Mouse (Mus musculus) intestine, embryonic 14.5 days (tissue): ENCODE measurements around the gene Rpap2. TPM values are rescaled to one million over a fixed set of nuclear protein-coding genes. Genes with fewer than 3 reads are reported as not detected.

ENCODE experiments used
- polyA plus RNA-seq: library from polyadenylated mRNA; unstranded; fragments of >200 nt; fragmentation: Nextera tagmentation; extraction: Ambion mirVana; gene quantifications from 2 replicates; pipeline ENCODE4 v1.2.1, GENCODE M21; 2014

The Rpap2 gene
- polyA plus RNA-seq, 1 experiment from 2014 or later, result 16.8 TPM

Other genes starting within 250 kb of the Rpap2 start
- 0.55 and 0.93 TPM in 2 replicates for gene Ephx4, start 194.6 kb upstream of the Rpap2 start, polyA plus RNA-seq
- gene Lpcat2b, start 165.8 kb upstream of the Rpap2 start, polyA plus RNA-seq, result not detected in 2 replicates
- 4.7 and 5.4 TPM in 2 replicates for gene Btbd8, start 159.4 kb upstream of the Rpap2 start, polyA plus RNA-seq
- 0.50 and 0.69 TPM in 2 replicates for gene Gm42669, start 89.8 kb upstream of the Rpap2 start, polyA plus RNA-seq
- 0.08 and 0.12 TPM in 2 replicates for gene 1700028K03Rik, start 62.7 kb upstream of the Rpap2 start, polyA plus RNA-seq
- 32.5 and 33.0 TPM in 2 replicates for gene Glmn, start 515 bp downstream of the Rpap2 start, polyA plus RNA-seq
- gene Gfi1, start 128.7 kb downstream of the Rpap2 start, polyA plus RNA-seq, result 0.69 and 1.4 TPM in 2 replicates
- 0.14 and 0.38 TPM in 2 replicates for gene Ube2d2b, start 232.7 kb downstream of the Rpap2 start, polyA plus RNA-seq